Mouse (Mus musculus) mouse trophoblast stem cell (cell line): Measurements from ENCODE around the gene Gm31571.
"Not testable (repeated sequence)": the region's sequence is repeated elsewhere in the genome, so short reads cannot be mapped to it uniquely, and the experiment has no call there.

Source experiments
- in situ Hi-C, 2 experiments: fragments of 300-500 bp; cut with MseI, MboI; formaldehyde crosslinking; loops; 2 replicates in 1 of 2; 3 replicates in 1 of 2; pipeline ENCODE4 v1.15.1; 2025

Gene Gm31571

GRCm38 (mm10) chrY:22051253-22051652 lies at the start of gene Gm31571:
Gm31571 (minus strand) TSS chrY:22051353.
- in situ Hi-C loops: not testable (repeated sequence)
